Mouse (Mus musculus) lung, adult 2 months (tissue): ENCODE measurements at regions not wholly inside any gene's neighbourhood (a gene's known extent, or its start where the extent isn't known, plus 50 kb on each side); places are given as distances from the start of the nearest gene placed in this dataset.

ENCODE experiments used
- CTCF ChIP-seq: fragments of 200-500 bp; IDR thresholded peaks from 2 replicates; pipeline ENCODE4 v1.5.1; 2011; ENCODE audit warnings: mild to moderate bottlenecking, low read length, control low read depth; ENCODE audit not compliant: insufficient read depth
- POLR2A ChIP-seq: fragments of 200-500 bp; IDR thresholded peaks from 2 replicates; pipeline ENCODE4 v1.6.1; 2011; ENCODE audit warnings: low read depth, mild to moderate bottlenecking, control low read depth, low read length, borderline replicate concordance; ENCODE audit errors: extremely low read depth

DNA sequence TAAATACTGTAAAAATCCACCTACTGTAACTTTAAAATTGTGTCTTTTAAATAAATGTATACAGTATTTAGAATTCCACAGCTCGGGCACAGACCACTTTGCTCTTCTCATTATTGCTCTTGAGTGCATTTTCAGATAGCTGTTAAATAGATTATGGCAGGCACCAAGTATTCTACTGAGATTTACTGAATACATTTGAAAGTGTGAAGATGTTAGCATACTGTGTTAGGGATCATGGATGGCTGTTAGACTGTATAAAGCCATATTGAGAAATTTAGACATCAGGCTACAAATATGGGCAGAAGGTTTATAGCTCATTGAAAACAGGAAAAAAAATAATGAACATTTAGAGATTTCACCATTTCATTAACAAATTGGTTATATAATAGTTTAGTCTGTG, 130.5 kb upstream of the Tbx18 start:
- no peak for TF ChIP-seq CTCF
- TF ChIP-seq POLR2A, result no peak
